Mouse (Mus musculus) kidney, embryonic 15.5 days (tissue): Measurements from ENCODE around the gene Amph. TPM values are rescaled to one million over a fixed set of nuclear protein-coding genes. Genes with fewer than 3 reads are reported as not detected.
A peak's percentile ranks its signal among the peaks of the same experiment; 100 is the strongest.

Experiments used
- ATAC-seq: fragments of 200-750 bp; cut with Nextera tagmentation; replicated peaks from 2 replicates; pipeline ENCODE4 v1.8.0; 2017; ENCODE audit warnings: moderate TSS enrichment; ENCODE audit not compliant: low FRiP score
- H3K27ac ChIP-seq: fragments of 300-500 bp; sonication (generic); 2 replicates; pipeline ENCODE4 v1.5.1; 2015; ENCODE audit warnings: mild to moderate bottlenecking, inconsistent platforms
- H3K27me3 ChIP-seq: fragments of 300-500 bp; sonication (generic); 2 replicates; pipeline ENCODE4 v1.6.1; 2015; ENCODE audit warnings: inconsistent platforms
- H3K36me3 ChIP-seq: fragments of 300-500 bp; sonication (generic); 2 replicates; pipeline ENCODE4 v1.6.1; 2015; ENCODE audit warnings: inconsistent platforms
- H3K4me1 ChIP-seq: fragments of 300-500 bp; sonication (generic); 2 replicates; pipeline ENCODE4 v1.6.1; 2015; ENCODE audit warnings: inconsistent platforms
- H3K4me2 ChIP-seq: fragments of 300-500 bp; sonication (generic); 2 replicates; pipeline ENCODE4 v1.6.1; 2015; ENCODE audit warnings: moderate library complexity, mild to moderate bottlenecking, inconsistent platforms
- H3K4me3 ChIP-seq: fragments of 300-500 bp; sonication (generic); replicated peaks from 2 replicates; pipeline ENCODE4 v1.5.1; 2015; ENCODE audit warnings: mild to moderate bottlenecking, inconsistent platforms
- H3K9ac ChIP-seq: fragments of 300-500 bp; sonication (generic); 2 replicates; pipeline ENCODE4 v1.6.1; 2015; ENCODE audit warnings: mild to moderate bottlenecking, inconsistent platforms
- H3K9me3 ChIP-seq: fragments of 300-500 bp; sonication (generic); replicated peaks from 2 replicates; pipeline ENCODE4 v1.6.1; 2016; ENCODE audit warnings: inconsistent platforms
- WGBS: fragments of 180-500 bp; shearing (Covaris S2); methylation state at CpG from one replicate; pipeline ENCODE4 v1.1.7; 2015; ENCODE audit warnings: mixed read lengths; 5-methylcytosine and 5-hydroxymethylcytosine counted together
- polyA plus RNA-seq: library from polyadenylated mRNA; unstranded; fragments of >200 nt; fragmentation: Nextera tagmentation; extraction: Ambion mirVana; gene quantifications from 2 replicates; pipeline ENCODE4 v1.2.1, GENCODE M21; 2015

Gene Amph
- polyA plus RNA-seq, 1 experiment from 2014 or later: 10.9 TPM

DNA sequence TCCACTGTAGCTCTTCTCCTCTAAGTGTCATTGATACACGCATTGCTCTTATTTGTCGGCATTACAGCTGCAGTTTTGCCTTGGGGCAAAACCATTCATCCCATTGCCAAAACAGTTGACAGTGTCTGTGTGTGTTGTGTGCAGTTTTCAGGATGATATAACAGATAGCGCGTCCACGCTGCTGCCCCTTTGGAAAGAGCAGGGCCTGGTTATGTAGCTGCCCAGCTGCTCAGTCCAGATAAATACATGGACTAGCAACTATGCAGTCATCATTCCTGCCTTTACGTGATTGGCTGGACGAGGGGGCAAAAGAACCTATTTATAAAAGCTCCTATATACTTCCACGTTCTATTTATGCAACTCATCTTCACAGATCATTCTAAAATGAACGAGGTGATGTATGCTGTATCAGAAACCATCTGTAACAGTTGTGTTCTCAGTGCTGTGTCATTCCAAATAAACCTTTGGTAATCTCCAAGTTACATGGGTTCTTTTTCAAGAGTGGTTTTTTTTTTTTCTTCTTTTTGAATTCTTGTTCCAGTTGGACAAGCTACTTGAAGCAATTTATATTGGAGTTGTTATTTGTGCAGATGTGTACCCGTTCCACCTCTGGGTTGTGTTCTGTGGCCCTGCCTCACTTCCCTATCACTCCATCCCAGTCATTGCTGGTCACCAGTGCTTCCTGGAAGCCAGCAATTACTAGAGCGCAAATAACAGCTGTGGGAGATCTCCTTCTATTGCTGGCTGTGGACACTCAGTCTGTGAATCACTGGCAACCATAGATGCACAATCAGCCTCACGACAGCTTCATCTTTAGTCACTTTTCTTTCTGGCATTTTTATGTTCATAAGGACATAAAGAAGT lies 202.7 kb downstream of the Amph start:
- H3K4me3 ChIP-seq: no peak overlapping the region
- ATAC-seq: peak; percentile 36; the same call in 1 of the 2 replicates
- H3K4me1 ChIP-seq: no peaks in the 10 kb centered on the region
- no peak overlapping the region for H3K27ac ChIP-seq
- no peaks in the 10 kb centered on the region for H3K9me3 ChIP-seq
- H3K27me3 ChIP-seq: no peaks in the 10 kb centered on the region
- no peak overlapping the region for H3K9ac ChIP-seq
- 76% methylated on average over 12 of the region's 12 CpGs for WGBS
- H3K36me3 ChIP-seq: no peaks in the 10 kb centered on the region
- no peak overlapping the region for H3K4me2 ChIP-seq

DNA sequence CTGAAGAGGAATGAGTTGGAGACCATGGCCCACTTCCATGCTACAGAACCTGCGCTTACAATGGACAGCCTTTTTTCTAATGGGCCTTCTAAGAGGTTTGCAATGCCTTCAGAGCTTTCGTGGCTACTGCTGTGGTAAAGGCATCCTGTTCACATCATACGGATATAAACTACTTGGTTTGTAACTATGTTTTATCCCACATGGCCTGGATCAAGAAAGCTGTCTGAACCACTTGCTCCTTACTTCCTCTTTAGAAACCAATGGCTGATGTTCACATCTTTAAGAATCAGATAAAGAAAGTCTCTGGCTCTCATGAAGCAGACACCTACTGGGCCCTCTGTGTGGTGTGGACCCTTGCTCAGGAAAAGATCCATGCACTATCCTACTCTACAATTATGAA lies 204.1 kb downstream of the Amph start:
- WGBS: 95% methylated on average over 3 of the region's 3 CpGs
- H3K9ac ChIP-seq: no peak overlapping the region
- no peaks in the 10 kb centered on the region for H3K4me1 ChIP-seq
- no peak for ATAC-seq
- no peaks in the 10 kb centered on the region for H3K36me3 ChIP-seq
- no peaks in the 10 kb centered on the region for H3K9me3 ChIP-seq
- no peak overlapping the region for H3K4me2 ChIP-seq
- no peak overlapping the region for H3K4me3 ChIP-seq
- H3K27me3 ChIP-seq: no peaks in the 10 kb centered on the region
- H3K27ac ChIP-seq: no peak overlapping the region

DNA sequence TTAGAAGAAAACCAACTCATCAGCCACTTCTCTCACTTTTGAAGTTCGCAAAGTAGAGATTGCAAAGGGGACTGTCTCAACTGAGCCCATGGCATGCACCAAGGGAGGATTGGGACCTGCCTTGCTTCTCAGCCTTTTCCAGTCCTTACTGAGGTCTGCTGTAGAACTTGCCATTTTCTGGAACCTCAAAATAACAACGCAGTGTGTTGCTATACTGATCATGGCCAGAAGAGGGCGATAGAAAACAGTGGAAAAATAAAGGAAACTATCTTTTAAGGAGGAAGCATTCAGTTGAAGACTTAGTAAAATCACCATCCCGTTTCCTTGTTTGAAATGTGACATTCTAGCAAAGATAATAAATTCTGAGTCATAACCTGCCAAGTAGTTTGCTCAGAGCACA lies 210.5 kb downstream of the Amph start:
- H3K36me3 ChIP-seq: no peaks in the 10 kb centered on the region
- no peak overlapping the region for H3K27ac ChIP-seq
- no peak overlapping the region for H3K4me2 ChIP-seq
- H3K4me1 ChIP-seq: no peaks in the 10 kb centered on the region
- no peaks in the 10 kb centered on the region for H3K9me3 ChIP-seq
- H3K4me3 ChIP-seq: no peak overlapping the region
- no peak overlapping the region for H3K9ac ChIP-seq
- ATAC-seq: no peak
- 30% methylated on average over 4 of the region's 4 CpGs for WGBS
- no peaks in the 10 kb centered on the region for H3K27me3 ChIP-seq

DNA sequence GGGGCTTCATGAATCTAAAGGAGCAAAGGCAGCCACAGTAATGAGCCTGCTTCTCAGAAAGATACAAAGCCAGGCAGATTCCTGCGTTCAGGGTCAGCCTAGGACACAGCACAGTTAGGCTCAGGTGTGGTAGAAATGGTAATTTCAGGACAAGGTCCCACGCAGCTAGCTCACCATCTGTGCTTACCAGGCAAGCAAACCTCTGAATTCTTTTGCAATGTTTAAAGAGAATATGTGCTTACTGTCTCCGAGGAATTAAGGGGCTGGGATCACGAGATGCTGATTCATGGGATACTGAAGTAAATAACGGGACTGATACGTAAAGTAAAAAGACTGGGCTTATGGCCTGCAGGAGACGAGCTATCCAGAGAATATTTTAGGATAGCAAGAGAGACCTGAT lies 212.6 kb downstream of the Amph start:
- ATAC-seq: no peak
- no peaks in the 10 kb centered on the region for H3K27me3 ChIP-seq
- H3K27ac ChIP-seq: no peak overlapping the region
- no peaks in the 10 kb centered on the region for H3K4me1 ChIP-seq
- no peak overlapping the region for H3K4me2 ChIP-seq
- no peak overlapping the region for H3K9ac ChIP-seq
- no peaks in the 10 kb centered on the region for H3K36me3 ChIP-seq
- WGBS: 78% methylated on average over 7 of the region's 7 CpGs
- no peaks in the 10 kb centered on the region for H3K9me3 ChIP-seq
- no peak overlapping the region for H3K4me3 ChIP-seq

DNA sequence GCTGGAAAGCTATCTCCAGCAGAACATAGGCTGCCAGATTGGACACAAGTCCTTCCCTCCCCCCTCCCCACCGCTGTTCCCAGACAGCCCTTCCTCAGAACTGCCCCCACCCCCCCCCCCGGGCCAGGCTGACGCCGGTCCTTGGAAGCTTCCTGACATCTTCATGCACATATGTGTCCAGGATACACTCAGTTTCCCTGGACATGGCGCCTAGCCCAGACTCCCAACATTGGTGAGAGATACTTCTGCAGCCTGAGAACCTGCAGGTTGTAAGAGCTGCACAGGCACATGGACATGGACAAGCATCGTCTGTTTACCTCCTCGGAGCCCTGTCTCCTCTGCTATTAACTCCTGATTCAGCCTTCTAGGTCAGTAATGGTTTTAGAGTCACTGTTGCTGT lies 213.1 kb downstream of the Amph start:
- no peak overlapping the region for H3K9ac ChIP-seq
- ATAC-seq: no peak
- no peaks in the 10 kb centered on the region for H3K27me3 ChIP-seq
- H3K4me2 ChIP-seq: no peak overlapping the region
- H3K9me3 ChIP-seq: no peaks in the 10 kb centered on the region
- H3K27ac ChIP-seq: no peak overlapping the region
- no peaks in the 10 kb centered on the region for H3K36me3 ChIP-seq
- H3K4me1 ChIP-seq: no peaks in the 10 kb centered on the region
- 44% methylated on average over 7 of the region's 7 CpGs for WGBS
- no peak overlapping the region for H3K4me3 ChIP-seq

DNA sequence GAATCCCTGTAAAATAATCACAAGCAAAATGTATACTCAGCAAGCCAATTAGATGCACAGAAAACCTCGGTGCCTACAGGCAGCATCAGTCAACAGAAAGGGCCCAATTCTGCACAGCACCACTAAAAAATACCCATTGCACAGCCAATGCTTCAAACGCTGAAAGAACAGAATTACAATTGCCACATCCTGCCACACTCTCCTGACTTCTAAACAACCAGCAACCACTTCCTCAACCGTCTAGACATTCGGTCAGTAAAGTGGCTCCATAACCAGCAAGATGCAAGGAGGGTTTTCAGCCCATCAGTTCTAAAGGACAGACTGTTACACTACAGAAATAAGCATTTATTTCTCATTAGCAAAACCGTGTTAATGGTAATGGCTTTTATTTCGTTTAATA lies 214.1 kb downstream of the Amph start:
- H3K4me2 ChIP-seq: no peak overlapping the region
- no peaks in the 10 kb centered on the region for H3K27me3 ChIP-seq
- no peaks in the 10 kb centered on the region for H3K36me3 ChIP-seq
- H3K4me3 ChIP-seq: no peak overlapping the region
- 81% methylated on average over 6 of the region's 6 CpGs for WGBS
- H3K27ac ChIP-seq: no peak overlapping the region
- ATAC-seq: no peak
- H3K4me1 ChIP-seq: no peaks in the 10 kb centered on the region
- no peak overlapping the region for H3K9ac ChIP-seq
- no peaks in the 10 kb centered on the region for H3K9me3 ChIP-seq

DNA sequence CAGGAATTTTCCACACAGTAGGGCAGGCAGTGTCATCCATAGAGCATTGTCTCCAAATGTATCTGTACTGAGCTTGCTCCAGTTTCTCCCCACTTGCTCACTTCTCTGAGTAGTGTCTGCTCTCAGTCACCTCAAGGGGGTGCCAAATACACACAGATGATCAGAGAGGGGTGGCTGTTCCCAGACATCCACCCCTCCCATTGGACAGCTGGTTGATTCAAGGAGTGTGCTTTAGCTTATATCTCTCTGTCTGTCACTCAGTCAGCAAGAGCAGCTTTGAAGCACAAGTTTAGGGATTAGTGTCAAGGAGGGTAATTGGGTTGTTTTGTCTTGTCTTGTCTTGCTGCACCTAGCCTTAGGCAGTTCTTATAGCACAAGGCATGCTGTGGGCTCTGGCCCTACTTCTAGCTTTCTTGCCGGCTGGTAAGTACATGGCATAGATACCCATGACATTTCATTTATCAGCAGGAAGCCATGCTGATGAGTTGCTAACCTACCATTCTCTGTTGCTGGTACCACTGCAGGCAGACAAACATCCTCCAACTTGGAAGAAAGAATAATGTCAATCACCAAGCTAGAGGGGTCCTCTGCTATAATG lies 229.8 kb downstream of the Amph start:
- Histone ChIP-seq H3K4me3 (no peak overlapping the region), H3K27ac (no peak overlapping the region), H3K4me1 (no peaks in the 10 kb centered on the region), H3K9me3 (no peaks in the 10 kb centered on the region), H3K9ac (no peak overlapping the region), H3K36me3 (no peaks in the 10 kb centered on the region), H3K4me2 (no peak overlapping the region), H3K27me3 (no peaks in the 10 kb centered on the region)
- WGBS: 93% methylated on average over 1 of the region's 1 CpGs
- ATAC-seq: peak; percentile 92

DNA sequence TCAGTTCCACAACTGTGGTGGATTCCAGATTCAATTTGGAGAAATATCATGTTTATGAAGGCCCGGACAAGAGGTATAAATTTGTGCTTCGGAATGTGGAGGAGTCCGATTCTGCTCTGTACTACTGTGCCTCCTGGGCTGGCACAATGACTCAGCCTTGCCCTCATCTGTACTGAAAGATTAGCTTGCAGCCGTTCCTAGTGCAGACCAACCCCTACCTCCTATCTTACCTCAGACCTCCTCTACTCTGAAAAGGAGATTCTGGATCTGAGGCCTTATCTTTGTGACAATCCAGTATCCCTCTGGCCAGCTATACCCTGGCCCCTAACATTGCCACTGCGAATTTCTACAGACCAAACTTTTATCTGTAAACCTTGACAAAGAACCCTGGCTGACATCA lies 230.3 kb downstream of the Amph start:
- no peaks in the 10 kb centered on the region for H3K9me3 ChIP-seq
- H3K4me1 ChIP-seq: no peaks in the 10 kb centered on the region
- peak; percentile 77 for ATAC-seq
- H3K4me3 ChIP-seq: no peak overlapping the region
- no peak overlapping the region for H3K9ac ChIP-seq
- 85% methylated on average over 5 of the region's 5 CpGs for WGBS
- H3K36me3 ChIP-seq: no peaks in the 10 kb centered on the region
- H3K27ac ChIP-seq: no peak overlapping the region
- no peaks in the 10 kb centered on the region for H3K27me3 ChIP-seq
- H3K4me2 ChIP-seq: no peak overlapping the region

DNA sequence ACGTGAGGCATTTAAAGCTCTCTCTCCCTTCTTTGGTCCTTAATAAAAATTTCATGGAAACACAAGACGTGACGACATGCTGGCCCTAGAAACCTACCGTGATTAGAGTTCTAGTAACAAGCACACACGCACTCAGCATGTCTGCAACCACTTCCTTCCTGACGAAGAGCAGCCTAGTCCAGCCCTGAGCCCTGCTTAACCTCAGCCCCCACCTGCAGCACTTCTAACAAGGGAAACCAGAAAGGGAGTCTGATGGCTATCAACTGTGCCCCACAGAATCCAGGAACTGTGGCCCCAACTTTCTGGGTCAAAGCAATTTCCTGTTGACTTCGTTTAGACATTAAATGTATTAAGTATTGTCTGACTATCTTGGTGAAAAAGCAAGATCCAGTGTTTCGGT lies 234.3 kb downstream of the Amph start:
- no peaks in the 10 kb centered on the region for H3K36me3 ChIP-seq
- H3K27me3 ChIP-seq: no peaks in the 10 kb centered on the region
- 64% methylated on average over 8 of the region's 8 CpGs for WGBS
- H3K4me1 ChIP-seq: no peaks in the 10 kb centered on the region
- no peaks in the 10 kb centered on the region for H3K9me3 ChIP-seq
- no peak overlapping the region for H3K27ac ChIP-seq
- H3K9ac ChIP-seq: no peak overlapping the region
- ATAC-seq: no peak
- no peak overlapping the region for H3K4me3 ChIP-seq
- H3K4me2 ChIP-seq: no peak overlapping the region

DNA sequence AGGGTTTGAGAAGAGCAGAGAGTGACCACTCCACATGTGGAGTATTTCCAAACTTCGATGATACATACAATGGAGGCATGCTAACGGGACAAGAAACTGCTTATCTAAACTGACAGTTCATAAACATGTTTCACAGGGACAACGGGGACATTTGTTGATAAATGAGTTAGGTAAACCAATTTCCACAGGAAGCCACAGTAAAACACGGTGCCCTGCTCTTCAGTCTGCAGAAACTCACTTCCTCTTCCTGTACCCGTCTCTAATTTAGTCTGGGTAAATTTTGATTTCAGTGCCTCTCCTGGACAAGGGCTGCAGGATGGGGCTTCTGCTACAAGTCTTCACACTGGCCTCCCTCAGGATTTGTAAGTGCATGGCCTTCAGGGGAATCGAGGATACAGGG lies 242.0 kb downstream of the Amph start:
- H3K4me1 ChIP-seq: no peaks in the 10 kb centered on the region
- ATAC-seq: no peak
- no peak overlapping the region for H3K27ac ChIP-seq
- no peaks in the 10 kb centered on the region for H3K36me3 ChIP-seq
- WGBS: 52% methylated on average over 6 of the region's 6 CpGs
- no peaks in the 10 kb centered on the region for H3K9me3 ChIP-seq
- no peak overlapping the region for H3K4me2 ChIP-seq
- no peak overlapping the region for H3K9ac ChIP-seq
- H3K27me3 ChIP-seq: no peaks in the 10 kb centered on the region
- H3K4me3 ChIP-seq: no peak overlapping the region

DNA sequence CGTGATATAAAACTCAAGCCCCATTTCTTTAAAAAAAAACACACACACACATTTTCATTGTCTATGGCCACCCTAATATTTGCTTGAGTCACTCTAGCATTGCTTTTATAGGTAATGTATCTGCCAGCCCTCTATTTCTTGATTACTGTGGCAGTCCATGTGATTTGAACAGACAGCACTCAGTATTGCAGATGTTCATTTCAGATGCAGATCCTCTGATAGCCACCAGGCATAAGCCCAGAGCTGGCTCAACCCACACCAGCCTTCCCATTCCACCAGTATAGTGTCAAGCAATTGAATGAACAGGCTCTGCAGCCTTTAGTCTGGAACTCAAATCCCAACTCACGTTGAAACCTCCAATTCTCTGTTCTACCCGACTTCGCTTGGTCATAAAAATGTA lies 246.8 kb downstream of the Amph start:
- no peak overlapping the region for H3K4me3 ChIP-seq
- ATAC-seq: no peak
- 85% methylated on average over 4 of the region's 4 CpGs for WGBS

DNA sequence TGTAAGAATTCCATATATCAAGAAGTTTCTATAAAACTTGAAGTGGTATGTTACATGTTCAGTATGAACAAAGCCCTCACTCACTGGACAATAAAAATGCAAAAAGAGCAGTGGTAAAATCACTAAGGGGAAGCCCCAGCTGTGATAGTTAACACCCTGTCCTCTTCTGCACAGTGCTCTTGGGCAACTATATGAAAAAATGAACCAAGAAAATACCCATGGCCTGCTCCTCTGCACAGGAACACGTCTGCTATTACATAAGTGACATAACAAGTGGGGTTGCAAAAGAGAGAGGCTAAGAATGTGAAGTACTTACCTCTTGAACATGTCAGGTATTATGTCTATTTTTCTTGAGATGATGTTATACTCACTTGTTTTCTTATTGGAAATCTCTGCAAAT lies 247.5 kb downstream of the Amph start:
- WGBS: 46% methylated on average over 1 of the region's 1 CpGs
- no peak overlapping the region for H3K4me2 ChIP-seq
- H3K4me3 ChIP-seq: no peak overlapping the region
- H3K27ac ChIP-seq: no peak overlapping the region
- ATAC-seq: no peak
- H3K9ac ChIP-seq: no peak overlapping the region
- H3K36me3 ChIP-seq: no peaks in the 10 kb centered on the region
- H3K27me3 ChIP-seq: no peaks in the 10 kb centered on the region
- no peaks in the 10 kb centered on the region for H3K4me1 ChIP-seq
- H3K9me3 ChIP-seq: no peaks in the 10 kb centered on the region

More for the DNA sequence above, 246.8 kb downstream of the Amph start:
- no peaks in the 10 kb centered on the region for H3K27me3 ChIP-seq
- H3K36me3 ChIP-seq: no peaks in the 10 kb centered on the region
- no peaks in the 10 kb centered on the region for H3K9me3 ChIP-seq
- no peak overlapping the region for H3K4me2 ChIP-seq
- H3K9ac ChIP-seq: no peak overlapping the region
- H3K4me1 ChIP-seq: no peaks in the 10 kb centered on the region
- no peak overlapping the region for H3K27ac ChIP-seq
